22 mouse cellular contexts compared by ENCODE assay signal in the genomic region with DNA sequence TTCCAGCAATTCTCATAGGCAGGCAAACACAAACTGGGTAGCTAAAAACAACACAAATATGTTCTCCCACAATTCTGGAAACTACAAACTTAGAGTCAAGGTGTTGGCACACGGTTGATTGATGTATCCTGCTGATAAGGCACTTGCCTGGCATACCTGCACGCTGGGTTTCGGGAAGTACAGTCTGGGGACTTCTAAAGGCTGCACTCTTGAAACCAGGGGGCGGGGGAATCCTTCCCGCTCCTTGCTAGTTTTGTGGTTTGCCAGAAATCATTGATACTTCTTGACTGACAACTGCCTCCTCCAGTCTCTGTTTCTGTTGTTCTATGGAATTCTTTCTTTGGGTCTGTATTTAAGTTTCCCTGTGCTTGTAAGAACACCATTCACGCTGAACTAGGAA.
"Had no signal": no experiment of that assay in that cellular context is flagged by ENCODE, and none has a peak within 500 bp of the region (broad histone marks: within the 10 kb centered on the region; RNA-seq: fewer than 3 reads in every experiment).

No protein-coding gene starts in this region.

- H3K9me3 ChIP-seq: liver, embryonic 13.5 days; megakaryocyte, embryonic 14.5 days; midbrain, embryonic 10.5 days; midbrain, embryonic 13.5 days; neural tube, embryonic 13.5 days; stomach, embryonic 15.5 days had no signal

- H3K4me2 ChIP-seq: liver, embryonic 13.5 days; midbrain, embryonic 13.5 days; neural tube, embryonic 13.5 days; stomach, embryonic 15.5 days had no signal

- H3K27me3 ChIP-seq: liver, embryonic 13.5 days; megakaryocyte, embryonic 14.5 days; midbrain, embryonic 13.5 days; neural tube, embryonic 13.5 days; stomach, embryonic 15.5 days had no signal

- H3K4me1 ChIP-seq: midbrain, embryonic 13.5 days; neural tube, embryonic 13.5 days; stomach, embryonic 15.5 days had no signal

- H3K9ac ChIP-seq: liver, embryonic 13.5 days; midbrain, embryonic 13.5 days; neural tube, embryonic 13.5 days; stomach, embryonic 15.5 days had no signal

- ATAC-seq: intestine, postnatal 0 days; midbrain, embryonic 13.5 days; midbrain, embryonic 16.5 days had no signal

- H3K4me3 ChIP-seq: layer of hippocampus, adult 2 months; left cerebral cortex, adult 2 months; liver, embryonic 13.5 days; megakaryocyte, embryonic 14.5 days; midbrain, embryonic 10.5 days; midbrain, embryonic 13.5 days; myocyte; neural tube, embryonic 13.5 days; stomach, embryonic 15.5 days had no signal

- DNase-seq: kidney, adult 2 months; kidney, postnatal 25 days; layer of hippocampus, adult 9-11 months; layer of hippocampus, postnatal 36 days; liver, embryonic 13.5 days; lung, postnatal 36 days; retina, postnatal 1 day; right cerebral cortex, postnatal 25 days; spleen, adult 18-20 months; thymus, adult 18-20 months; thymus, postnatal 36 days had no signal

- H3K27ac ChIP-seq: kidney, postnatal 0 days; layer of hippocampus, adult 2 months; left cerebral cortex, adult 2 months; liver, embryonic 13.5 days; midbrain, embryonic 10.5 days; midbrain, embryonic 13.5 days; neural tube, embryonic 13.5 days; stomach, embryonic 15.5 days had no signal

- H3K36me3 ChIP-seq: liver, embryonic 13.5 days; midbrain, embryonic 10.5 days; midbrain, embryonic 13.5 days; neural tube, embryonic 13.5 days; stomach, embryonic 15.5 days had no signal
